Mouse (Mus musculus) myocyte (in vitro differentiated cells): ENCODE data around the gene Itch. TPM values are rescaled to one million over a fixed set of nuclear protein-coding genes. Genes with fewer than 3 reads are reported as not detected.

Experiments
- H3K27me3 ChIP-seq: one replicate; pipeline ENCODE4 v1.6.1; 2011; ENCODE audit not compliant: control insufficient read depth, insufficient read depth, insufficient read length
- H3K36me3 ChIP-seq: one replicate; pipeline ENCODE4 v1.6.1; 2011; ENCODE audit not compliant: control insufficient read depth, insufficient read depth
- H3K4me2 ChIP-seq: one replicate; pipeline ENCODE4 v1.6.1; 2011; ENCODE audit warnings: low read depth, control low read depth
- H3K4me3 ChIP-seq: one replicate; pipeline ENCODE4 v1.5.1; 2011; ENCODE audit warnings: mild to moderate bottlenecking, control low read depth, moderate library complexity
- H3K79me2 ChIP-seq: one replicate; pipeline ENCODE4 v1.6.1; 2011; ENCODE audit not compliant: control insufficient read depth, insufficient read depth
- H3ac ChIP-seq: one replicate; pipeline ENCODE4 v1.6.1; 2011; ENCODE audit not compliant: control insufficient read depth, insufficient read length
- CEBPB ChIP-seq: IDR thresholded peaks from 2 replicates; pipeline ENCODE4 v1.6.1; 2011; ENCODE audit warnings: mild to moderate bottlenecking, moderate library complexity; ENCODE audit not compliant: poor library complexity, insufficient read depth, severe bottlenecking
- E2F4 ChIP-seq: IDR thresholded peaks from one replicate; pipeline ENCODE4 v1.6.1; 2011; ENCODE audit warnings: mild to moderate bottlenecking, control low read depth, moderate library complexity; ENCODE audit not compliant: insufficient read depth
- MAX ChIP-seq: IDR thresholded peaks from one replicate; pipeline ENCODE4 v1.6.1; 2011; ENCODE audit warnings: low read depth, mild to moderate bottlenecking, control low read depth
- MYOD1 ChIP-seq, 3 experiments: IDR thresholded peaks; one replicate each; pipeline ENCODE4 v1.6.1; 2011; ENCODE audit warnings: control low read depth in 2 of 3, low read depth in 2 of 3, mild to moderate bottlenecking in 2 of 3, moderate library complexity in 1 of 3; ENCODE audit not compliant: insufficient read length in 2 of 3, control insufficient read depth in 1 of 3
- MYOG ChIP-seq, 3 experiments: IDR thresholded peaks; one replicate each; pipeline ENCODE4 v1.6.1; 2011; ENCODE audit warnings: control low read depth in 2 of 3, low read depth in 2 of 3, mild to moderate bottlenecking in 2 of 3; ENCODE audit not compliant: insufficient read length in 2 of 3, control insufficient read depth in 1 of 3, insufficient read depth in 1 of 3
- POLR2A ChIP-seq: IDR thresholded peaks from one replicate; pipeline ENCODE4 v1.6.1; 2011; ENCODE audit warnings: low read depth, mild to moderate bottlenecking, control low read depth, moderate library complexity; ENCODE audit not compliant: insufficient read length
- POLR2AphosphoS2 ChIP-seq: IDR thresholded peaks from one replicate; pipeline ENCODE4 v1.6.1; 2011; ENCODE audit warnings: low read depth, control low read depth; ENCODE audit not compliant: insufficient read length
- REST ChIP-seq: IDR thresholded peaks from one replicate; pipeline ENCODE4 v1.6.1; 2011; ENCODE audit warnings: mild to moderate bottlenecking, control low read depth, moderate library complexity; ENCODE audit not compliant: insufficient read depth, insufficient read length
- SRF ChIP-seq: IDR thresholded peaks from one replicate; pipeline ENCODE4 v1.6.1; 2011; ENCODE audit warnings: low read depth; ENCODE audit not compliant: control insufficient read depth, insufficient read length
- TCF12 ChIP-seq: IDR thresholded peaks from one replicate; pipeline ENCODE4 v1.6.1; 2011; ENCODE audit warnings: mild to moderate bottlenecking, control low read depth; ENCODE audit not compliant: poor library complexity, insufficient read depth, severe bottlenecking
- TCF3 ChIP-seq: IDR thresholded peaks from one replicate; pipeline ENCODE4 v1.6.1; 2011; ENCODE audit warnings: low read depth, control low read depth; ENCODE audit not compliant: insufficient read length
- USF1 ChIP-seq: IDR thresholded peaks from one replicate; pipeline ENCODE4 v1.6.1; 2011; ENCODE audit warnings: low read depth, mild to moderate bottlenecking, control low read depth, moderate library complexity
- polyA plus RNA-seq: library from polyadenylated mRNA; unstranded; fragments of >200 nt; fragmentation: generic; extraction: Trizol; gene quantifications from one replicate; pipeline ENCODE4 v1.2.1, GENCODE M21; 2012; ENCODE audit warnings: missing spikeins

Gene Itch
- polyA plus RNA-seq, 1 experiment: 8.8 TPM

- Histone ChIP-seq H3ac (no peak overlapping the region), H3K36me3 (no peaks in the 10 kb centered on the region), H3K27me3 (no peaks in the 10 kb centered on the region), H3K4me2 (no peak overlapping the region), H3K4me3 (no peak overlapping the region), H3K79me2 (no peaks in the 10 kb centered on the region)
- TF ChIP-seq POLR2A: no peak
- no peak for TF ChIP-seq USF1
- TF ChIP-seq E2F4: no peak
- no peak for TF ChIP-seq CEBPB
- no peak for TF ChIP-seq SRF
These were observed 138.6 kb downstream of the Itch start for GRCm38 (mm10) chr2:155271957-155272356.

GRCm38 (mm10) chr2:155272396-155273170 is 139.3 kb downstream of the Itch start:
- H3ac ChIP-seq: no peak overlapping the region
- no peaks in the 10 kb centered on the region for H3K27me3 ChIP-seq
- H3K36me3 ChIP-seq: no peaks in the 10 kb centered on the region
- no peak overlapping the region for H3K4me3 ChIP-seq
- H3K79me2 ChIP-seq: no peaks in the 10 kb centered on the region
- TF ChIP-seq USF1: no peak
- TF ChIP-seq TCF12: no peak
- TF ChIP-seq REST: no peak
- TF ChIP-seq POLR2AphosphoS2: no peak
- TF ChIP-seq POLR2A: no peak
- TF ChIP-seq CEBPB: no peak
- peak in 1 of 3 experiments; percentile 16 for TF ChIP-seq MYOD1 (IDR thresholded peaks at IDR 0.05; ENCODE audit: control insufficient read depth in 1 of 3, insufficient read length in 2 of 3, low read depth in 2 of 3)
- no peak for TF ChIP-seq SRF
- no peak for TF ChIP-seq MAX
- no peak overlapping the region for H3K4me2 ChIP-seq

- H3ac ChIP-seq: no peak overlapping the region
- no peak overlapping the region for H3K4me3 ChIP-seq
- TF ChIP-seq USF1: no peak
- no peak for TF ChIP-seq CEBPB
- no peak for TF ChIP-seq E2F4
- TF ChIP-seq MYOG (IDR thresholded peaks at IDR 0.05; ENCODE audit: control insufficient read depth in 1 of 3, insufficient read depth in 1 of 3, insufficient read length in 2 of 3, low read depth in 2 of 3): no peak
- no peak for TF ChIP-seq MAX
- TF ChIP-seq REST: no peak
- TF ChIP-seq POLR2AphosphoS2: no peak
- no peak for TF ChIP-seq SRF
- TF ChIP-seq TCF3: no peak
- TF ChIP-seq TCF12: no peak
- no peak for TF ChIP-seq POLR2A
- no peak for TF ChIP-seq MYOD1 (IDR thresholded peaks at IDR 0.05; ENCODE audit: control insufficient read depth in 1 of 3, insufficient read length in 2 of 3, low read depth in 2 of 3)
- H3K36me3 ChIP-seq: peaks cover 3% of the 10 kb centered on the region
- H3K79me2 ChIP-seq: no peaks in the 10 kb centered on the region
- no peaks in the 10 kb centered on the region for H3K27me3 ChIP-seq
- H3K4me2 ChIP-seq: no peak overlapping the region
These were observed 140.3 kb downstream of the Itch start for GRCm38 (mm10) chr2:155273603-155274002.

- no peaks in the 10 kb centered on the region for H3K79me2 ChIP-seq
- peak; percentile 30 for TF ChIP-seq POLR2AphosphoS2
- no peak for TF ChIP-seq USF1
- TF ChIP-seq MAX: no peak
- TF ChIP-seq MYOD1 (IDR thresholded peaks at IDR 0.05; ENCODE audit: control insufficient read depth in 1 of 3, insufficient read length in 2 of 3, low read depth in 2 of 3): no peak
- no peak for TF ChIP-seq TCF12
- no peak for TF ChIP-seq TCF3
- TF ChIP-seq MYOG (IDR thresholded peaks at IDR 0.05; ENCODE audit: control insufficient read depth in 1 of 3, insufficient read depth in 1 of 3, insufficient read length in 2 of 3, low read depth in 2 of 3): no peak
- TF ChIP-seq CEBPB: no peak
- peak; percentile 80 for TF ChIP-seq SRF
- no peaks in the 10 kb centered on the region for H3K27me3 ChIP-seq
- H3K36me3 ChIP-seq: peaks cover 3% of the 10 kb centered on the region
- H3ac ChIP-seq: peak within 1 kb of the TSS; percentile 72
- H3K4me3 ChIP-seq: peak within 1 kb of the TSS; percentile 58
- peak within 1 kb of the TSS; percentile 81 for H3K4me2 ChIP-seq
These were observed 142.9 kb downstream of the Itch start, which contains the start of gene Map1lc3a for GRCm38 (mm10) chr2:155276195-155276594. Map1lc3a (plus strand) TSS chr2:155276297.

Other genes starting within 250 kb of the Itch start
- gene Eif2s2, start 240.6 kb upstream of the Itch start, polyA plus RNA-seq: 143 TPM
- not detected for gene Gm14226, start 115.2 kb upstream of the Itch start, polyA plus RNA-seq
- 39.7 TPM for gene Ahcy, start 59.0 kb upstream of the Itch start, polyA plus RNA-seq
- 418 TPM for gene Dynlrb1, start 103.0 kb downstream of the Itch start, polyA plus RNA-seq
- gene Map1lc3a, start 142.8 kb downstream of the Itch start, polyA plus RNA-seq: 413 TPM
- 27.0 TPM for gene Pigu, start 223.9 kb downstream of the Itch start, polyA plus RNA-seq
- 100 TPM for gene Trp53inp2, start 247.6 kb downstream of the Itch start, polyA plus RNA-seq